Mouse (Mus musculus) mouse embryonic stem cell (cell line): ENCODE data around the gene Klf12.

Experiments
- in situ Hi-C, 2 experiments: fragments of 300-500 bp; cut with MboI; formaldehyde crosslinking; loops; 1 replicate in 1 of 2; 3 replicates in 1 of 2; pipeline ENCODE4 v1.14.3; 2019 to 2020; ENCODE audit warnings: low sequenced_read_pairs in 2 of 2, low pct_unique_long_range_greater_than_20kb in 1 of 2, mixed read lengths in 1 of 2; ENCODE audit not compliant: unreplicated experiment in 1 of 2

Klf12 gene

GRCm38 (mm10) chr14:100189490-100190197 is 94.8 kb downstream of the Klf12 start:
- in situ Hi-C loops: no loop called here

DNA sequence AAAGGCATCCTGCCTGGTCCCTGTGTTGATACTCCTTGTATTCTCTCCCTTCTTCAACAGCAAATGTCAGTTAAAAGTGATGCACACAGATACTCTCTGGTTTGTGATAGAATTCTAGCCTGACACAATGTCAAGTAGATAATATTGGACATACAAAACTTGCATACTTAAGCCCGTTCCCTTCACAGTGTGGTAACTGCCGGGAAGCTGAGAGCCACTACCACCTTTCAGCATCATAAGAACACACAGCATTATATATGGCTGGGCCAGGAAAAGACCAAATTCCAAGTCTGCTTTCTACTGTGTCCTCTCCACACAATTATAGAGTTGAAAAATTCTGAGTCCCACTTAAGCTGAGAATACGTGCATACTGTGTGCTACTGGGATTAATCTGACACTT is 97.1 kb downstream of the Klf12 start:
- in situ Hi-C loops: no loop called here

DNA sequence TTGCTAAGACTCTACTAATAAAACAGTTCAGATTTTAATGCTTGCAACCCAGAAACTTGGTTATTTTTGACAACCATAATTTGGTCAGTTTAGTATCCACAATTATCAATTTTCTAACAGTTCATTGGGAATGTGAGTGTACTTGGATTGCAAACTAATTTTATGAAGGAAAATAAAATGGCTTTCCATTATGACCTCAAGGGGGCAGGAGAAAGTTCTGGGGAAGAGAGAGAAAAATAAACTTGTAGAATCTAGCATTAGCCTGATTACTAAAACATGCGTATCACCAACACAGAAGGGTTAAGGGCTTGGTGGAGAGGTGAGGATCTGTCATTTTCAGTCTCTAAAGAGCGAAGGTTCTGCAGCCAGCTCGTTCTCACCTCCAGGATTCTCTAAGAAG is 106.7 kb downstream of the Klf12 start:
- in situ Hi-C loops: no loop called here

GRCm38 (mm10) chr14:100165075-100165474 is 119.4 kb downstream of the Klf12 start:
- in situ Hi-C loops: no loop called here

DNA sequence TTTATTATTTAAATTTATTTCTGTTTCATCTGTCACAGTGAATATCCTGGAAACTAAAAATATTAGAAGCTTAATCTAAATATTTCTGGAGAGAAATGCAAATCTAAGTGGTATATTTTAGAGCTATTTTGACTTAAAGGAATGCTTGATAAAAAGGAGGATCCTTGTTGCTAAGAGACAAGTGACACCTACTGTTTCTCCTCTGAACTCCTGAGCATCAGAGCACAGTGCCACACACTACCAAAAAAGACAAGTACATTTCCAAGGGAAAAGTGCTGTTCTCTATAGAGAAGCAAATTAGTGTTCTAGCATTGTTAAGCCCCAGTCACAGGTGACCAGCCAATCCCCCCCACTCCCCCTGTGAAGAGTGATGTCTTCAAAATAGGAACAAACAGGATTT is 127.8 kb downstream of the Klf12 start:
- in situ Hi-C loops: no loop called here

DNA sequence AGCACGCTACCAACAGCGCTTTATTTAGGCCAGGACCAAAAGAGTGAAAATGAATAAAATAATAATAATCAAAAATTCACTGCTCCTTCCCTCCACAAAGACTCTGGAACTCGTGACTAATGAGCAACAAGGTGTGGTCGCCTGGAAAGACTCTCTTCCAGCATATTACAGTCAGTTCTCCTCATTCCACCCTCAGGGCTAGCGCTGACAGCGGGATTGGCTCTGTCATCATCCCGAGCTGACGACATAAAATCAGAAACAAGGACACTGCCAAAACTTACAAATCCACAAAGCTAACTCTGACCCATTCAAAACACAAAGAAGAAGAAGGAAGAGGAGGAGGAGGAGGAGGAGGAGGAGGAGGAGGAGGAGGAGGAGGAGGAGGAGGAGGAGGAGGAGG is 136.8 kb downstream of the Klf12 start:
- in situ Hi-C loops: no loop called here

GRCm38 (mm10) chr14:100140370-100140769 is 144.1 kb downstream of the Klf12 start:
- in situ Hi-C loops: no loop called here

DNA sequence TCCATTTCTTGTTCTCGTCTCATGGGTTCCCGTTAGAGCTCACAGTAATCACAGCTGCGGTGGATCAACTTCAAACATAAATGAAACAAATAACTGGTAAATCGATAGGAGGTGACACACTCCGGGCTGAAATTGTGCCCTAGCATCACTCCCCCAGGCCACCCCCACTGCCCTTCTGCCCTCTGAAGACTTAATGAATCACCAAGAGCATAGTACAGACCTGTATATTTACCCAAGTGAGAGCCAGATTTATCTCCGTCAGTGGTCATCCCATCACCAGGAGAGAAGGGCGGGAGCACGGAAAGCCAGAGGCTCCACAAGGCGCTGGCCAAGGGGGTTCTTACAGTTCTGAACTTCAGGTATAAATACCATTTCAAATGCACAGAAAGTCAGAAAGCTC is 150.2 kb downstream of the Klf12 start:
- in situ Hi-C loops: no loop called here

DNA sequence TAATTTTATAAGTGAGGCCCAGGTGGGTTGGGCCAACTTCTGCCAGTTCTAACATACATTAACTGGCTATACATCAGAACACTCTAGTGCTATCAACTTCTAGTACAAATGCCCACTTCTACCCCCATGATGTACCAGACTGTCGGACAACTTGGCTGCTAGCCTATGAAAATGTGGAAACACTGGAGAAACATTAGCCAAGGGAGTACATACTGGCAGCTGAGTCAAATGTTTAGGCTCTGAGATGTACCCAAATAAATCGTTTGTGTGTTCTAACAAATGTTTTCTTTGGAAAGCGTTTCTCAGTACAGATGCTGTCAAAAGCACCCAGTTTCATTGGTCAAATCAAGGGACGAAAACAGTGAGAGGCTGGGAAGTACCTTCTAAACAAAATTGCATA is 152.0 kb downstream of the Klf12 start:
- in situ Hi-C loops: no loop called here

- in situ Hi-C loops: no loop called here
These were observed 158.4 kb downstream of the Klf12 start for GRCm38 (mm10) chr14:100126126-100126525.

- in situ Hi-C loops: no loop called here
These were observed 163.4 kb downstream of the Klf12 start for GRCm38 (mm10) chr14:100121075-100121474.

GRCm38 (mm10) chr14:100119866-100120265 is 164.6 kb downstream of the Klf12 start:
- in situ Hi-C loops: no loop called here

DNA sequence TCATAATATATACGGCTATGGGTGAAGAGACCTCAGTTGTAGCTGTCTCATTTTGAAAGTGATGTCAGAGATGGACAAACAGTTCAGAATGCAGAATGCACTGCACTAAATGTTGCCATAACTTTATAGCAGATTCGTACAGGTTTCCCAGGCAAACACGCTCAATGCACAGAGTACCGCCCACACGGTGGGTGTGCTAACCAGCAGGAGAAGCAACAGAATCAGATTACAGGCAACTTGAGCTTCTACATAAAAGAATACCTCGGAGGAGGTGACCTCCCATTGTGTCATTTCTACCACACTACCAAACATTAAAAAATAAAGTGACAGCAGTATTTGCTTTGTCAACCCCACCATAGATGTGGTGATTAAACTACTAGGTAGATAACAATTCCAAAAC is 171.1 kb downstream of the Klf12 start:
- in situ Hi-C loops: no loop called here

DNA sequence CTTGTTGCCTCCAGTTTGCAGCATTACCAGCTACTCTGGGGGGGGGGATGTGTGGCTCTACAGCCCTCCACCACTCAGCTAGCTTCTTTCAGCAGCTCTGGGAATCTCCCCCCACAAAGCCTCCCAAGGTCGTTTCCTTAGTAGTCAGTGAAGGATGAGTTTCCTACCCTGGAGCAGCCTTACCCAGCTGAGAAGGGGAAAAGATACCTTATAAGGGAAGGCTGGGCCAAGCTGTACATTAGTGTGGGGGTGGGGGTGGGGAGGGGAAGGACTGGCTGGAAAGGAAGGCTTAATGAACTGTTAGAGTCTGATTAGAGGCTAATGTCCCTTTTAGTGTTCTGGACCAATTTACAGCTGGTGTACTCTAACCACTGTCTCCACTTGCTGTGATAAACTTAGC is 172.7 kb downstream of the Klf12 start:
- in situ Hi-C loops: no loop called here

DNA sequence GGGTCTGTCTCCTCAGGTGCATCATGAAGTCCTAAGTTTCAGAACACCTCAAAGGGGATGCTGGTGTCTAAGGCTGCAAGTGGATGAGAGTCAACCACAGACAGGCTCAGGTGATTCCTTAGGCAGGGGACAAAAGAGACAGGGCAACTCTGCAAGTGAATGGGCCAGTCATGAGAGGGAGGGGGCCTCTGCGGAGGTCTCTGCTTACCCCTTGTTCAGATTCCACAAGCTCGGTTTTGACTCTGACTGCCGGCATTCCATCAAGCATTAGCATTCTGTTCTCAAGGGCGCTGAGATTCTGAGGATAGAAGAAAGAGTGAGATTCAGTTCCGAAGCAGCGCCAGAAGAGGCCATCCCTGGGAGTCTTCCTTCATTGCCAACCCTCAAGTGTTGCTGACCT is 174.9 kb downstream of the Klf12 start:
- in situ Hi-C loops: no loop called here

GRCm38 (mm10) chr14:100105570-100105969 is 178.9 kb downstream of the Klf12 start:
- in situ Hi-C loops: no loop called here

- in situ Hi-C loops: no loop called here
These were observed 179.7 kb downstream of the Klf12 start for GRCm38 (mm10) chr14:100104818-100105217.

DNA sequence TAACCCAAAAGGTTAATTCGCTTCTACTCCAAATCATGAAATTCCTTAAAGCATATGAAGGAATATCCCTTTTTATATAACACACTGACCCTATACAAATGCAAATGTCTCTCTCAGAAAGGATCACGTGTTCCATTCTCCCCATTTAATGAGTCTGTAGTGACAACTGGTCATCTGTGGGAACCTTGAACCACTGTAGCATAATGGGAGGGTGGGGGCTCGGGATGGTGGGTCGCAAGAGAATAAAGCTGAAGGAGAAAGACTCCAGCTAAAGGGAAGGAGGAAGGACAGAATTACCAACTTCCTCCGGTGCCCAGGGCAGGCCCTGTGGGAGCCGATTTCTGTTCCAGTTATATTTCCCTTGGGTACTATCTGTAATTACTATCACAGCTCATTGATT is 180.7 kb downstream of the Klf12 start:
- in situ Hi-C loops: no loop called here

DNA sequence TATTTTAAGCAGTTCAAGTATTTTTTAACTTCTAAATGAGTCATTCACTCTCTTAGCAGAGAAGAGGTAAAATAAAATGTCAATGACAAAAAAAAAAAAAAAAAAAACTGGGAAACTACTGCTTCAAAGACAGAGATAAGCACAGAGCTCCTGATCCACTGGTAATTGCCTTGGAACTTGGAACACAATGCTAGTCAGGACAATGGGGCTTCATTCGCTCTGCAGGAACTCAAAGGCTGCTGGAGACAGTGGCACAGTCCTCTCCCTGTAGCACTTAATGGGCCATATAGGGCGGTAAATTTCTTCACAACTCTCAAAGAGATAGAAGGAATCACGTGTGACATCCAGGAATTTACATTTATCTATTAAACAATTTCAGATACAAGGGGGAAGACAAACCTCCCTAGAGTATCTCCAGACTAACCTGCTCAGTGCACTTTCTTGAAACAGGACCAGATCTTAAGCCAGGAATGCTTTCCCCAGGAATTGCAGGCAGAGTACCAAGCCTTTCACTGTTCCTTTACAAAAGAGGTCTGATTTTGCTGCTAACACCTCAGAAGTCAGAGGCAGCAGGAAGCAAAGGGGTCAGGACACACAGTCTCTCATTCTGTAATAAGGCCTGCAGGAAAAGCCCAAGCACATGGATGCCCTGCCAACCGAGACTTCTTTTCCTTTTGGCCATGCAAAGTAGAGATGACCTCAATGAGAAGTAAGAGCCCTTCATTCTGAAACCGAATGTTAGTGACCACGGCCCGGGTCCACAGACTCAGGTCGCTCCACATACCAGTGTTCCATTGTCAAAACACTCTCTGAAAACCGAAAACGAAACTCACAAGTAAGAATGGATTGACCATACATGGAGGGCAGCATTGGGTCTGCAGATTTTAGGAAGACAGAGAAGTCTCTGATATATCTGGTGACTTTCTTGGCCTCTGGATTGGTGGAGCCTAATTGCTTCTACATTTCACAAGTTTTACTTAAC is 187.0 kb downstream of the Klf12 start:
- in situ Hi-C loops: no loop called here

GRCm38 (mm10) chr14:100095730-100096129 is 188.7 kb downstream of the Klf12 start:
- in situ Hi-C loops: no loop called here
